Mouse (Mus musculus) forebrain, embryonic 11.5 days (tissue): ENCODE measurements around the gene Bcl11b. TPM values are rescaled to one million over a fixed set of nuclear protein-coding genes. Genes with fewer than 3 reads are reported as not detected.

Source experiments
- polyA plus RNA-seq: library from polyadenylated mRNA; unstranded; fragments of >200 nt; fragmentation: Nextera tagmentation; extraction: Ambion mirVana; gene quantifications from 2 replicates; pipeline ENCODE4 v1.2.1, GENCODE M21; 2014

Gene Bcl11b
- polyA plus RNA-seq, 1 experiment from 2014 or later, result 19.4 TPM

Other genes with a start within 250 kb of the Bcl11b start
- 79.2 and 85.9 TPM in 2 replicates for gene Setd3, start 175.7 kb upstream of the Bcl11b start, polyA plus RNA-seq
- gene Ccnk, start 176.0 kb upstream of the Bcl11b start, polyA plus RNA-seq, result 5.0 and 6.2 TPM in 2 replicates